Mouse (Mus musculus): ENCODE measurements around the gene Azin2.

Gene Azin2

GRCm38 (mm10) chr4:128962029-128962925 is at the start of gene Azin2:
Azin2 (minus strand) TSS chr4:128962442.
- peak; percentile 89 to 92 for DNase-seq (ENCODE audit: low spot score in 2 of 2)

- peak in 1 of 2 experiments; percentile 65 for DNase-seq (ENCODE audit: low spot score in 2 of 2)
Measured at GRCm38 (mm10) chr4:129011604-129012121, 49.4 kb upstream of the Azin2 start.

- DNase-seq (ENCODE audit: low spot score in 2 of 2): no peak
Measured at GRCm38 (mm10) chr4:129009521-129009920, 47.3 kb upstream of the Azin2 start.

DNA sequence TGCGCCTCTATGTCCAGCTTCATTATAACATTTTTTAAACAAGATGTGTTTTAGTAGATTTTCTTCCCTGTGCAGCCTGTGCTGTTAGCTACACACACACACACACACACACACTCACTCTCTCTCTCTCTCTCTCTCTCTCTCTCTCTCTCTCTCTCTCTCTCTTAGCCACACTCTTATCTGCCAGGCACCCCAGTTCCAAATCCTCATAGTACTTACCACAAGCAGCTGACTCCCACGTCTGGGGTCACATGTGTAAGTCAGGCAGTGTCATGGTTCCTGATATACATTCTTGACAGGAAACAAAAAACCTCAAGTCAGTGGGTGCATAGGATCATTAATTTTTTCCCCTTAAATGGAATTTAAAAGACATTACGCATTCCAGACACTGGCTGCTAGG is 46.4 kb upstream of the Azin2 start:
- DNase-seq (ENCODE audit: low spot score in 2 of 2): no peak

- no peak for DNase-seq (ENCODE audit: low spot score in 2 of 2)
Measured at GRCm38 (mm10) chr4:129008006-129008519, 45.8 kb upstream of the Azin2 start.

DNA sequence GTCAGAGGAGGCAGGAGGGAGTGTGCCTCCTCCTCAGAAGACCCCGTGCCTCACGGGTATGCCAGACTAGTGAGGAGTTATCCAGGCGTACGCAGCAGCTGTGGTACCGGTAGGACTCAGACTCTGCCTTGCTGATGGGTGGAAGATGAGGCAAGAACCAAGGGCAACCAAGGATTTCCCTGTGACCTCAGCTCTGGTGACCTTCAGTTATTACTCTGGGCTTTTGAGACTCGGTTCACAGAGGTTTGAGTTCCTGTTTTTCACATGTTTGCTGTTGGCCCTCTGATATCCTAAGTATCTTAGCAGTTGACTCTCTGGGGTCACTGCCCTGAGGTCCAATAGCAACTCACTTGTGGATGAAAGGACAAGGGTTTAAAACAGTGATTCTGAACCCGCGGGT is 41.5 kb upstream of the Azin2 start:
- no peak for DNase-seq (ENCODE audit: low spot score in 2 of 2)

DNA sequence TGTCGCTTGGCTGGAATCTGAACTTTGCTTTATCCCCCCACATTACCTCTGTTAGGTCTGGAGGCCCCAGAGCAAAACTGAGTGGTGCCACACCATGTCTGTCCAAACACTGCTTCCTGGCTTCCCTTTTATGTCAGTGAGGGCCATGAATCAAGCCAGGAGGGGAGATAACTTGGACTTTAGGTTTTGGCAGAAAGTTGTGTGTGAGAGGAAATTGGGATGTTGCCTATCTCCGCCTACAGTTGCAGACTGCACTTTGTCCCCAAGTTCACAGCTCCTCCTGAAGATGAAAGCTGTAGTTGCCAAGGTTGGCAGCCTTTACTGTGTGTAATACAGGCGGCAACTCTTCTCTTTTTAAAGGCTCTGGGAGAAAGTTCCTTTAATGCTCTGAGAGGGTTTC is 38.5 kb upstream of the Azin2 start:
- DNase-seq (ENCODE audit: low spot score in 2 of 2): no peak

DNA sequence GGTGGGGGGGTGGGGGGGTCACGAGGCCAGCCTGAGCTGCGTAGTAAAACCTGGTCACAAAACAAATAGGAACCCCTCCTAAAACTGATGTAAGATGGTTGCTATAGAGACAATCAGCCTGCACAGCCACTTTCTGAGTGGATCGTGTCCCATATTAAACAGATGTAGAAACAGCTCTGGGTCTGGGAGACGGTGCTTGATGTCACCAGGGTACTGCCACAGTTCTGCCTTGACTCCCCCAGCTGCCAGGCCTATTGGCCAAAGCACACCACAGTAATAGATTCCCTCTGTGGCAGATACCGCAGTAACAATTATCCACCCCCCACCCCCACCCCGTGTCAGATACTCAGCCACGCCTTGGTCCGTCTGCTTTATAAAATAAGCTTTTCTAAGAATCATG is 36.2 kb upstream of the Azin2 start:
- no peak for DNase-seq (ENCODE audit: low spot score in 2 of 2)

DNA sequence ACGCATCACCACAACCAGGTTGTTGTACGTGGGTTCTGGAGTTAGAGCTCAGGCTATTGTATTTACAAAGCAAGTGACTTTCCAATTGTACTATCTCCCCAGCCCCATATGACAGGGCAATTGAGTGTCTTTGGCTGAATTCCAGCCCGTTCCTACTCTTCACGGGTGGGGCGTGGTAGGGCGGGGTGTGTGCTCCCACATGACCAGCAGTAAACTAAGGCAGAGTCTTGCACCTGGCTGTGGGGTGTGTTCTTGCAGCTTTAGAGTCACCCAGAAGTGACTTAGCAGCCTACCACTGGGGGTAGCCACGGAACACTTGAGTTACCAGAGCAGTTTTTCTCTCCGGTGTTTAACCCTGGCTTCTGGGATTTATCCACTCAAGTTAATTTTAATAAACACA is 35.0 kb upstream of the Azin2 start:
- no peak for DNase-seq (ENCODE audit: low spot score in 2 of 2)

- DNase-seq (ENCODE audit: low spot score in 2 of 2): no peak
Measured at GRCm38 (mm10) chr4:128995238-128995637, 33.0 kb upstream of the Azin2 start.

GRCm38 (mm10) chr4:128993675-128994074 is 31.4 kb upstream of the Azin2 start:
- DNase-seq (ENCODE audit: low spot score in 2 of 2): no peak

DNA sequence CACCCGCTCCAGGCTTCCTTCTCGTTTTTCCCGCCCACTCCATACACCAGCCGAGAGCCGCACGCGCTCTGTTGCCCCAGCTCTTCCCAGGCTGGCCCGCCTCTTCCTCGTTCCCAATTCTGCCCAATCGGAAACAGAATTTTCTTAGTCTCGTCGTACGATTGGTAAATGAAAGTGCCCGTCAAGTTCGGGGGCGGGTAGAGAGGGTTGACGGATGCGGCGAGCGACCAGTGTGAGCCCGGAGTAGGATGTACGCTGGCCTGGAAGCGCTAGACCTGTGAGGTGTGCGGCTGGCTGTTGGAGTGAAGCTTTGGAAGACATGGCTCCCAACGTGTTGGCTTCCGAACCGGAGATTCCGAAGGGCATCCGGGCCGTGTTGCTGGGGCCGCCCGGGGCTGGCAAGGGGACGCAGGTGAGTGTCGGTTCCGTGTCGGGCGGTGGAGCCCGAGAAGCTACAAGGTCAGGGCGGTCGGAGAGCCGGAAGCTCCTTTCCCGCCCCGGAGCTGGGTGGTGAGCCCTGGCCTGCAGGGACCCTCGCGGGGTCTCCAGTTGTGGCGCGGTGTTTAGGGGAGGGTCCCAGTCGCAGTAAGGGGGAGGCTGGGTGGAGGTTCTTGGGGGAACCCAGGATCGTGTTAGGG is 30.9 kb upstream of the Azin2 start:
- DNase-seq (ENCODE audit: low spot score in 2 of 2): peak; percentile 95 to 96

DNA sequence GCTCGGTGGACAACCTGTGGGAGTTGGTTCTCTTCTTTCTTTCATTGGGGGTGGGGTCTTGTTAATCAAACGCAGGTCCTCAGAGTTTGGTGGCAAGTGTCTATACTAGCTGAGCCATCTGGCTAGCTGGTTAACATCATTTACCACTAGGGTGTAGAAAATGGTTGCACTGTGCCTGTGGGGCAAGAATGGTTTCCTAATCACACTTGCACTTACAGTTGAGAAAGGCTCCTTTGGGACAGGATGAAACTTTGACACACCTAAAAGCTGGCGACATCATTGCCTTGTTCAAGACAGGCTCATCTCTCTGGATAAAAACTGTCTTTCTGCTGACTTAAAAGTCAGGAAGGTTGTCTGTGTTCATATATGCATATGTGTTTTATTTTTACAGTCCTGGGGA is 29.9 kb upstream of the Azin2 start:
- DNase-seq (ENCODE audit: low spot score in 2 of 2): no peak

GRCm38 (mm10) chr4:128991500-128992008 is 29.3 kb upstream of the Azin2 start, which contains the start of gene Ak2:
Ak2 (plus strand) TSS chr4:128991958.
- no peak for DNase-seq (ENCODE audit: low spot score in 2 of 2)

GRCm38 (mm10) chr4:128989678-128990077 is 27.4 kb upstream of the Azin2 start:
- DNase-seq (ENCODE audit: low spot score in 2 of 2): no peak

DNA sequence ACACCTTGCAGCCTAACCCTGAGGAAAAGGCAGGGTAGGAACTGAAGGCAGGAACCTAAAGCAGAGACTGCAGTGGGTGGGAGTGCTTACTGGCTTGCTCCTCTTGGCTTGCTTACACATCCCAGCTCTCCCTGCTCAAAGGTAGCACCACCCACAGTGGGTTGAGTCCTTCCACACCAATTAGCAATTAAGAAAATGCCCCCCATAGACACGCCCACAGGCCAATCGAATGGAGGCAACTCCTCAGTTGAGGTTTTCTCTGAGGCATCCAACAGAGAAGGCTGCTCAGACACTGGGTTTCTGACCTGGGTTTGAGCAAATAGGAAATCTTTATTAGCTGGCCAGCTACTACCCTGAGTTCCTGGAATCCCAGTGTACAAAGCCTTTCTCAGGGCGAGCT is 26.7 kb upstream of the Azin2 start:
- no peak for DNase-seq (ENCODE audit: low spot score in 2 of 2)

DNA sequence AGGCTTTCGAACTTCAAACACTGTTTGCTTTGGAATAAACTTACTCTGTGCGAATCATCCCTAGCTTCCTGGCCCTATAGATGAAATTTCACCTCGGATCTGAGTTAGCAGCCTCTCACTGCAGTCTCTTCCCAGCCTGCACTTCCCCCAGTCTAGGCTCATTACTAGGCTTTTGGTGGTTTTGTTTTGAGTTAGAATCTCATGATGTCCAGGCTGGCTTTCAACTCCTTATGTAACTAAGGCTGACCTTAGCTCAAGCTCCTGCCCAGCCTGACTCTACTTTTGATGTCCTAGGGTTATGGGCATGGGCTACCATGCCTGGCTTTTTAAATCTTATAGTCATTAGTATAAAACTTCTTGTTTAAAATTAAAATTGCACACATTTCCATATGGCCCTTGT is 22.4 kb upstream of the Azin2 start:
- DNase-seq (ENCODE audit: low spot score in 2 of 2): no peak

DNA sequence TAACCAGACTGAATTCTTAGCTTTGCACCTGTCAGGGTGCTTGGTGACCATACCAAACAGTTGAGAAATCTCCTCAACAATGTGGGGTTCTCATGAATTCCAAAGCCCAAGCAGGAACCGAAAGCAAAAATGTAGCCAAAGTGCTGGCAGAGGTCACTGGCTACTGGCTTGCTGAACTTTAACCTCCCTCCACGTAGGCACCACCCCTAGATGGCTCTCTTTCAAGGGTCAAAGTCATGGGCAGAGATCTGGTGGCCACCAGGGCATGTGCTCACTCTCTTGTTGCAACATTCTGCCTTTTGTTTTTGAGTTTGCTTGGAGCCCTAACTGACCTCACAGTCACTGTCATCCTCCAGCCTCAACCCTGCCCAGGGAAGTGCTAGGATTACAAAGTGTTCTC is 21.4 kb upstream of the Azin2 start:
- DNase-seq (ENCODE audit: low spot score in 2 of 2): peak in 1 of 2 experiments; percentile 50

DNA sequence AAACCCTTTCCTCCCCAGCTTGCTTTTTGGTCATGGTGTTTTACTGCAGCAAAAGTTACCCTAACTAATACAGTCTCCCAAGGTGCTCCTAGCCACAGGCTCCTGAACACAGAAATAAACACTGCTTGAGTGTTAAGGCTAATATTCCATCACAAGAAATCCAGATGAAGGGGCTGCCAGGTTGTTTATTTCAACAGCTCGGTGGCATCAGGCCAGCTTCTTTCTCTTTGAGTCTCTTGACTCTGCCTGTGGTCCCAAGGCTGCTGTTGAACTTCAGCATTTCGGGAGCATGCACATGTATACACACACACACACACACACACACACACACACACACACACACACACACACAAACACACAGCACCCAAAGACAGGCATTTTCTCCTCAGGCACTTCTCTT is 20.9 kb upstream of the Azin2 start:
- DNase-seq (ENCODE audit: low spot score in 2 of 2): no peak

GRCm38 (mm10) chr4:128981833-128982180 is 19.6 kb upstream of the Azin2 start:
- no peak for DNase-seq (ENCODE audit: low spot score in 2 of 2)

- DNase-seq (ENCODE audit: low spot score in 2 of 2): no peak
Measured at GRCm38 (mm10) chr4:128980890-128981832, 18.9 kb upstream of the Azin2 start.
